Mouse (Mus musculus) liver, adult (tissue): ENCODE measurements around the gene Ctsd.

ENCODE experiments used
- GATA4 ChIP-seq: IDR thresholded peaks from 2 replicates; pipeline ENCODE4 v1.6.1; 2014; ENCODE audit warnings: mild to moderate bottlenecking, low read length; ENCODE audit not compliant: insufficient replicate concordance

Gene Ctsd

GRCm38 (mm10) chr7:142331281-142331680 lies 56.6 kb downstream of the Ctsd start:
- no peak for TF ChIP-seq GATA4

- peak; percentile 97 for TF ChIP-seq GATA4
These were observed 57.5 kb downstream of the Ctsd start for GRCm38 (mm10) chr7:142330271-142330724.

GRCm38 (mm10) chr7:142328507-142328906 lies 59.3 kb downstream of the Ctsd start:
- no peak for TF ChIP-seq GATA4

GRCm38 (mm10) chr7:142326714-142327445 lies 61.0 kb downstream of the Ctsd start:
- TF ChIP-seq GATA4: no peak
